Mouse (Mus musculus): Measurements from ENCODE around the gene Mcm9.

DNA sequence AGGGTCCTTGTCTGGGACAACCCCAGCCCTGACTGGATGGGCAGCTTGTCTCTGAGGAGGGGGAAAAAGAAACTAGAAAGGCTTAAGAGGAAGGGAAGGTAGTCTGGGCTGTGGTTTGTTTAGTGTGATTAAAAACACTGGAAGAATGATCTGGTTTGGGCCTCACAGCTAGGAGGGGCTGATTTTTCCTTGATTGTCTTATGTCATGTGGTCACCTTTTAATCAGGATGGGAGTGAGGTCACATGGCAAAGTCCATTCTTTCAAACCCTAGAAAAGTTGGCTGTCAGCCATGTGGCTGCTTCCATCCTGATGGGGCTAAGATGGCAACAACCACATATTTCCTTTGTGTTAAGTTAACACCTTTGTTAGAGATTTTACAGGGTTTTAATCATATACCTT is 61.7 kb downstream of the Mcm9 start:
- TF ChIP-seq CTCF (IDR thresholded peaks at IDR 0.05; ENCODE audit: extremely low read depth, insufficient read length, insufficient replicate concordance, low read depth, low read length) (no peak), POLR2A (IDR thresholded peaks at IDR 0.05; ENCODE audit: low read depth, low read length) (no peak)

Measured in small intestine, adult 2 months (tissue).